Mouse (Mus musculus) left cerebral cortex, postnatal 14 days (tissue): Measurements from ENCODE around the gene Olfr1320. TPM values are rescaled to one million over a fixed set of nuclear protein-coding genes. Genes with fewer than 3 reads are reported as not detected.
"Not testable (repeated sequence)": the region's sequence is repeated elsewhere in the genome, so short reads cannot be mapped to it uniquely, and the experiment has no call there.

ENCODE experiments used
- DNase-seq, 2 experiments: peaks; one replicate each; pipeline ENCODE4 v3.0.0; 2021 to 2022; ENCODE audit warnings: low spot score in 2 of 2, mixed read lengths in 1 of 2
- intact Hi-C: fragments of 180-260 bp; cut with DNase I; formaldehyde crosslinking; loops from one replicate; pipeline ENCODE4 v1.15.1; 2025
- long read RNA-seq, 2 experiments: library from polyadenylated mRNA; stranded (forward); transcript quantifications; one replicate each; pipeline ENCODE4 v2.0.0; 2021
- total RNA-seq, 2 experiments: library from RNA; stranded (reverse); gene quantifications; 2 replicates each; pipeline ENCODE4 v1.2.3; 2021

Olfr1320 gene
- total RNA-seq = not detected
- long read RNA-seq, experiment 1 = 0 reads
- long read RNA-seq, experiment 2 = 0 reads

- intact Hi-C loops = no loop called here
- no peak for DNase-seq
Measured at GRCm38 (mm10) chrX:49672033-49672432, at the start of gene Olfr1320. Olfr1320 (plus strand) TSS chrX:49672333.

- intact Hi-C loops = no loop called here
- no peak for DNase-seq
Measured at GRCm38 (mm10) chrX:49627566-49627965, 44.6 kb upstream of the Olfr1320 start.

- no peak for DNase-seq
- intact Hi-C loops = no loop called here
Measured at GRCm38 (mm10) chrX:49631195-49631594, 40.9 kb upstream of the Olfr1320 start.

GRCm38 (mm10) chrX:49660781-49661180 lies 11.4 kb upstream of the Olfr1320 start:
- peak in 1 of 2 experiments; percentile 3 for DNase-seq
- intact Hi-C loops = not testable (repeated sequence)

Other genes with a start within 250 kb of the Olfr1320 start
- 1 to 10 TPM; 2.0 to 2.4 TPM for gene Arhgap36, start 208.4 kb upstream of the Olfr1320 start, total RNA-seq
- gene Olfr1321, start 62.7 kb downstream of the Olfr1320 start, total RNA-seq = not detected
- gene Igsf1, start 125.4 kb downstream of the Olfr1320 start, total RNA-seq = 10 to 100 TPM in 1 of 2 experiments, 1 to 10 TPM in 1; 4.3 to 11.0 TPM
- not detected for gene Olfr1322, start 219.2 kb downstream of the Olfr1320 start, total RNA-seq